Mouse (Mus musculus) erythroblast, embryonic 14.5 days (primary cell): ENCODE results near the gene Gpc6. TPM values are rescaled to one million over a fixed set of nuclear protein-coding genes. Genes with fewer than 3 reads are reported as not detected.

Experiments used
- H3K27me3 ChIP-seq: 2 replicates; pipeline ENCODE4 v1.6.1; 2012; ENCODE audit warnings: inconsistent platforms; ENCODE audit not compliant: control insufficient read depth
- H3K36me3 ChIP-seq: 2 replicates; pipeline ENCODE4 v1.6.1; 2012; ENCODE audit warnings: mild to moderate bottlenecking, inconsistent platforms; ENCODE audit not compliant: control insufficient read depth
- H3K4me1 ChIP-seq: 2 replicates; pipeline ENCODE4 v1.6.1; 2012; ENCODE audit warnings: inconsistent platforms; ENCODE audit not compliant: control insufficient read depth
- H3K4me3 ChIP-seq: replicated peaks from 2 replicates; pipeline ENCODE3; 2012; ENCODE audit warnings: moderate library complexity, mild to moderate bottlenecking, inconsistent platforms
- H3K9me3 ChIP-seq: 2 replicates; pipeline ENCODE4 v1.6.1; 2012; ENCODE audit warnings: low read length, inconsistent platforms, mixed read lengths; ENCODE audit not compliant: control insufficient read depth
- GATA1 ChIP-seq: IDR thresholded peaks from 2 replicates; pipeline ENCODE4 v1.6.1; 2012; ENCODE audit warnings: low read length, inconsistent platforms, mixed read lengths
- TAL1 ChIP-seq: IDR thresholded peaks from 3 replicates; pipeline ENCODE4 v1.6.1; 2012; ENCODE audit warnings: low read length, inconsistent platforms, mixed read lengths
- polyA plus RNA-seq: library from polyadenylated mRNA; stranded (reverse); fragments of >175 nt; gene quantifications from 2 replicates; pipeline ENCODE4 v1.2.3, GENCODE M21; 2012

Gpc6 gene
- polyA plus RNA-seq, 1 experiment: not detected

DNA sequence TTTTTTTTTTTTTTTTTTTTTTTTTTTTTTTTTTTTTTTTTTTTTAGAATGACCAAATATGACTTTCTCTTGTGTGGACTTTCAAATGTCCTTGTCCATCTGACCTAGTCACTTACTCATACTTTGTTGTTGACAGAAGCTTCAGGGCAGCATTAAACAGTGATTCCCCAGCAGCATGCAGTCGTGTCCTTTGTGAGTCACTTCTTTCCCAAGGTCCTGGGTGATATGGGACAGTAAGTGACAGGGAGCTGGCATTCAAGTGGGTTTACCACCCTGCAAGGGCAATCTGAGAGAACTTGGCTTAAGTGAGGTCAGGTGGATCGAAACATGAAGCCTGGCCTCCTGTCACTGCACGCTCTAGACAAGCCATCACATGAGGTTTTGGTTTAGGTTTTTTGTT is 754.8 kb downstream of the Gpc6 start:
- Histone ChIP-seq H3K27me3 (no peaks in the 10 kb centered on the region), H3K36me3 (no peaks in the 10 kb centered on the region), H3K4me3 (no peak overlapping the region), H3K9me3 (peaks cover 12% of the 10 kb centered on the region; the same call in 1 of the 2 replicates), H3K4me1 (no peaks in the 10 kb centered on the region)
- TF ChIP-seq TAL1 (no peak), GATA1 (no peak)

DNA sequence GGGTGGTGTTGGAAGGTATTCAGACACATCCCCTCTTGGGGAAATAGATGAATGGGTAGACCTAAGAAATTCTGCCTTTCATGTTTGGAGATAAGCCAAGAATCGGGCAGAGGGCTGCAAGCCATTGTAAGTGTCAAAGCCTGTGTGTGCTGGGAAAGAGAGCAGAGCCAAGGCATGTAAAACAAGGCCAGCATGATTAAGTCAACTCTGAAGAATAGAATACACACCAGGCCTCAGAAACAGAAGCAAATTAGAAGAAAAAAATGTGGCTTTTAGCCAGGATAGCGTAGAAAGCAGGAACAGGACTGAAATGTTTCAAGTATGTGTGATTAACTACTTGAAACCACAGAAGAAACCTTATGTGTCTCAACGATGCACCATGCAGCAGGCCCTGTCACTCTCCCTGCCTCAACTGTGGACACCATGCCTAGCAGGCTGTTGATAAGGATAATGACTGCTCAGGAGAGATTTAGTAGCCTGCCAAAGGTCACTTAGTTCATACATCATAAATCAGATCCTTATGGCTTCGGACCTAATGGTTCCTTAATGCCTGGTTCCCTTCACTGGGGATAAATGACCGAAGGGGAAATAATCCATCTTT is 756.3 kb downstream of the Gpc6 start:
- no peaks in the 10 kb centered on the region for H3K36me3 ChIP-seq
- H3K27me3 ChIP-seq: no peaks in the 10 kb centered on the region
- H3K4me3 ChIP-seq: no peak overlapping the region
- H3K4me1 ChIP-seq: no peaks in the 10 kb centered on the region
- TF ChIP-seq GATA1 (no peak), TAL1 (no peak)
- H3K9me3 ChIP-seq: peaks cover 16% of the 10 kb centered on the region; the same call in 1 of the 2 replicates

DNA sequence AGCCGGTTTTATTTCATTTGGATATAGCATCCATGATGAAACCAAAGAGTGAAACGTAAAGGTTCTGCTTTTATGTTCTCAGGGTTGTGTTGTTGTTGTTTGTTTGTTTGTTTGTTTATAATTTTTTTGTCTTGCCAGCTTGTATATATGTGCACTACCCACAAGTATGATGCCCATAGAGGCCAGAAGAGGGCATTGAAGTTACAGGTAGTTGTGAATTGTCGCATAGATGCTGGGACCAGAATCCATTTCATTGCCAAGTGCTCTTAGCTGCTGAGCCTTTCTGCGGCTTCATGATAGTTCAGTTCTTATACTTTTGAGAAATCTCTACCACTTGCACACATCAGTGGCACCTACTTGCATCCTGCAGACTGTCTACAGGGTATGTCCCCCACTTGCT is 758.0 kb downstream of the Gpc6 start:
- H3K4me3 ChIP-seq: no peak overlapping the region
- H3K4me1 ChIP-seq: no peaks in the 10 kb centered on the region
- H3K9me3 ChIP-seq: peaks cover 23% of the 10 kb centered on the region; the same call in 1 of the 2 replicates
- no peaks in the 10 kb centered on the region for H3K36me3 ChIP-seq
- TF ChIP-seq TAL1 (no peak), GATA1 (no peak)
- no peaks in the 10 kb centered on the region for H3K27me3 ChIP-seq

DNA sequence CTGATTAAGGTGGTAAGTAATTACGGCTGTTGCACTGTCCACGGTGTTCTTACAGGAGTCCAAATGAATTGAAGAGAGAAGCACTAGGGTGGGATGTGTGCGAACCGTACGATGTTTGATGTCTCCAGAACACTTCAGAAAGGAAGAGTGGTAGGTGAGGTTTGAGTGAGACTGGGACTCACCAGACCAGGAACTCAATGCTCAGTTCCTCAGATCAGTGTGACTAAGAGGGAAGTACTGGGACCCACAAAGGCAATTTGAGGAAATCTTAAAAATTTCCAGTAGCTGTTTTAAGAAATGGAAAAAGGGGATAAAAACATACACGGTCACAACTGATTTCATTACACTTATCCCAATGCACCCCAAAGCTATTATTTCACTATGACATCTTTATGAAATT is 764.7 kb downstream of the Gpc6 start:
- H3K4me3 ChIP-seq: no peak overlapping the region
- TF ChIP-seq TAL1 (no peak), GATA1 (no peak)
- peaks cover 23% of the 10 kb centered on the region for H3K9me3 ChIP-seq
- H3K27me3 ChIP-seq: no peaks in the 10 kb centered on the region
- H3K36me3 ChIP-seq: no peaks in the 10 kb centered on the region
- no peaks in the 10 kb centered on the region for H3K4me1 ChIP-seq

DNA sequence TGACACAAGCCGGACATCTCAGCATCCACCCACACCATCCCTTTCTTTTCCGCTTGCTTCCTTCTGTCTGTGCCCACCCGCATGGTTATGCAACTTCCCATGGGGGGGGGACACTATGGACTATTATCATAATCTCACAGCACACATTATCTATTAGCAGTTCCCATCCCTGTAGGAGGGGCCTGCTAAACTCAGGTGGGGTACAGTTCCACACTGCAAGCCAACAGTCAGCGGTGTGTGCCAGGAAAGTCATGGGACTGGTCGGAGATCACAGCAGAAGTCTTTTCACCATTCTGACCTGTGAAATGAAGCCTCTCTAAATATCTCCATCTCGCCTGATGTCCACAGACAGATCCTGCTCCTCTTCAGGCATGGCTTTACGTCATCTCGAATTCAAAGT is 770.5 kb downstream of the Gpc6 start:
- TF ChIP-seq TAL1: no peak
- TF ChIP-seq GATA1: no peak
- Histone ChIP-seq H3K9me3 (peaks cover 31% of the 10 kb centered on the region), H3K4me3 (no peak overlapping the region), H3K4me1 (no peaks in the 10 kb centered on the region), H3K36me3 (no peaks in the 10 kb centered on the region), H3K27me3 (no peaks in the 10 kb centered on the region)

DNA sequence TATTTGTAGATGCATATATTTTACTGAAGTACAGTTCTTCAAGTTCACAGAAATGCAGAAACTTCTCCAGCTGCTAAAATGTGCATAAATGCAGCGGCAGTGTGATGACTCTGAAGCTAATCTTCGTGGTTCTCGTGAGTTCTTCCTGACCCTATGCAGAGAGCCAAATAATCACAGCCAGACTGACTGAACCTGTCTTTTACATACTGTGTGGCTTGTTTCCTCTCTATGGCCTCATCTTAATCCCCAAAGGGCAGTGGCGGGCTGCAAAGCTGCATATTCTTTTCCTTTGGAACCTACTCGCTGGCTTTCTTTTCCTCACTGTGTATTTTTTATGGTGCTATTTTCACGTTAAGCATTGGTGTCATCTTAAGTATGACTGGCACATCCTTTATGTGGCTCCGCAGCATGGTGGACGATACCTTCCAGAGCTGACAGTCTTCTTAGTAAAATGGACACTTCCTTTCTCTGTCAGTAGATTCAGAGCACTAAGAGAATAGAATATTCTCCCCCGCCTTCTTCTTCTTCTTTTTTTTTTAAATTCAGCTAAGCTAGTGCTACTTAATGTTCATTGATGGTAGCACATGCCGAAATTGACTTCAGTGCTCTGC is 775.7 kb downstream of the Gpc6 start:
- Histone ChIP-seq H3K27me3 (no peaks in the 10 kb centered on the region), H3K4me3 (no peak overlapping the region), H3K36me3 (no peaks in the 10 kb centered on the region), H3K4me1 (no peaks in the 10 kb centered on the region), H3K9me3 (peaks cover 32% of the 10 kb centered on the region)
- TF ChIP-seq GATA1 (no peak), TAL1 (no peak)

DNA sequence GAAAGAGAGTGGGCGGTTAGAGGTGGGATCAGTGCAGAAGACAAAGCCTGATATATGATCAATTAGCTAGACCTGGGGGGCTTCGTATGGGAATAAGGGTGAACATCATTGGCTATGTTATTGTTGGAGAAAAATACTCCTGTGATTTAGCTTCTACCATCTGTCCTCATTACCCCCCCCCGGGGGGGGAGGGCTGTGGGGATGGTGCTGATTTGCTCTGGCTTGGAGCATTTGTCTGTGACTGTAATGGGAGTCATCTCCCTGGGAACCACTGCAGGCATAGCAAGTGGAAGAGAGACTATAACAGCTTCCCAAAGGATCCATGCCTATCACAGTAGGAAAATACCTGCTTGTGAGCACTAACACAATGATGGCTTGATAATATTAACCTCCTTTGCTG is 783.7 kb downstream of the Gpc6 start:
- Histone ChIP-seq H3K9me3 (peaks cover 17% of the 10 kb centered on the region), H3K4me3 (no peak overlapping the region), H3K27me3 (no peaks in the 10 kb centered on the region), H3K4me1 (no peaks in the 10 kb centered on the region), H3K36me3 (no peaks in the 10 kb centered on the region)
- TF ChIP-seq TAL1 (no peak), GATA1 (no peak)

DNA sequence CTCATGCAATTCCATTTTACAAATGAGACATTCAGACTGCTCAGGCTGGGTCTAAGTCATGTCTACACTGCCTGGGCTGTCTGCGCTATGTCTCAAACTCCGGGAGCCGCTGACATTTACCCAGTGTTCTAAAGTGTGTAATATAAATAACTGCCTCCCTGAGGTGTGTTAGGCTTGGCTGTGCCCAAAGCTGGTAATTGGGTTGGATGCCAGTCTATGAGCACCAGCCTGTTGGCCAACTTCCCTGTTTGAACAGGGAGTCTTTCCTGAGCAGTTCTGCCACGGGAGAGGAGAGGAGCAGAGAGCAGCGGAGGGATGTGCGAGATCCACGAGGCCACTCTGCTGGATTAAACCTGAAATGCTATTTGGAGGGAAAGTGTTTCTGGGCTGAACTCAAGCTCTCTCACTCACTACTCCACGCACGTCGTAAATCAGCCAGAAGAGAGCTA is 785.4 kb downstream of the Gpc6 start:
- no peaks in the 10 kb centered on the region for H3K27me3 ChIP-seq
- no peak overlapping the region for H3K4me3 ChIP-seq
- H3K36me3 ChIP-seq: no peaks in the 10 kb centered on the region
- H3K4me1 ChIP-seq: no peaks in the 10 kb centered on the region
- H3K9me3 ChIP-seq: peaks cover 16% of the 10 kb centered on the region
- TF ChIP-seq TAL1: no peak
- TF ChIP-seq GATA1: no peak

DNA sequence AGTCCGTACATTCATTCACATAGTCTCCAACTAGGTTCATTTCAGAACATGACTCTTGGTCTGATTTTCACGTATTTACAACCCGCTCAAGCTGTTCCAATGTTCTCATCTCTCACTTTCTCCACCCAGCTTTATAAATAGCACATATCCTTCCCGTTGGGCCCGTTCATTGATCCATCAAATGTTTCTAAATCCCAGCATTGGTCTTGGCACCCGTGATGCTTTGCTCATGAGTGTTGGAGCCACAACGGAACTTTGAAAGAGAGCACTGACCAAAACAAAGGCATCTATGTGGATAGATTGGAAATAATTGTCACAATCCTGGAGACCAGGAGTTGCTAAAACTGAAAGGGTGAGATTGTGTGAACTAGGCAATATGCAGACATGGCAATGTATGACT is 787.2 kb downstream of the Gpc6 start:
- Histone ChIP-seq H3K9me3 (peaks cover 19% of the 10 kb centered on the region), H3K4me3 (no peak overlapping the region), H3K27me3 (no peaks in the 10 kb centered on the region), H3K36me3 (no peaks in the 10 kb centered on the region), H3K4me1 (no peaks in the 10 kb centered on the region)
- TF ChIP-seq TAL1: no peak
- no peak for TF ChIP-seq GATA1

DNA sequence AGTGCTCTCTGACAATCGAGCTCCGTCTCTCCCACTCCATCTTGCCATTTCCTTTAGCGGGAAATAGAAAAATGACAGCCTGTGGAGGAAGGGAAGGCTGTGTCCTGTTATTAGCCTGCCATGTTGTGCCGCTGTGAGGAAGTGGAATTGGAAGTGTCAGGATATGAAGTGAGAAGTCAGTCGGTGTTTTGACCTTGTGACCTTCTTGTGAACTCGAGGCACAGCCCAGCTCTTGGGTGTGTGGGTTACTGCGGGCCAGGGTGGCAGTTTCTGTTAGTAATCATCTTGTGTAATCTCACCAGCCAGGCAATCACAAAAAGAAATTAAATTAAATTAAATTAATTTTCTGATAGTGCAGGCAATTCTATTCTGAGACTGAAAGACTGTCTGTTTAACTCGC is 789.0 kb downstream of the Gpc6 start:
- Histone ChIP-seq H3K4me3 (no peak overlapping the region), H3K36me3 (no peaks in the 10 kb centered on the region), H3K9me3 (peaks cover 20% of the 10 kb centered on the region), H3K4me1 (peaks cover 3% of the 10 kb centered on the region), H3K27me3 (no peaks in the 10 kb centered on the region)
- TF ChIP-seq TAL1 (no peak), GATA1 (no peak)
